Mouse (Mus musculus): ENCODE data around the gene Gm17509.

DNA sequence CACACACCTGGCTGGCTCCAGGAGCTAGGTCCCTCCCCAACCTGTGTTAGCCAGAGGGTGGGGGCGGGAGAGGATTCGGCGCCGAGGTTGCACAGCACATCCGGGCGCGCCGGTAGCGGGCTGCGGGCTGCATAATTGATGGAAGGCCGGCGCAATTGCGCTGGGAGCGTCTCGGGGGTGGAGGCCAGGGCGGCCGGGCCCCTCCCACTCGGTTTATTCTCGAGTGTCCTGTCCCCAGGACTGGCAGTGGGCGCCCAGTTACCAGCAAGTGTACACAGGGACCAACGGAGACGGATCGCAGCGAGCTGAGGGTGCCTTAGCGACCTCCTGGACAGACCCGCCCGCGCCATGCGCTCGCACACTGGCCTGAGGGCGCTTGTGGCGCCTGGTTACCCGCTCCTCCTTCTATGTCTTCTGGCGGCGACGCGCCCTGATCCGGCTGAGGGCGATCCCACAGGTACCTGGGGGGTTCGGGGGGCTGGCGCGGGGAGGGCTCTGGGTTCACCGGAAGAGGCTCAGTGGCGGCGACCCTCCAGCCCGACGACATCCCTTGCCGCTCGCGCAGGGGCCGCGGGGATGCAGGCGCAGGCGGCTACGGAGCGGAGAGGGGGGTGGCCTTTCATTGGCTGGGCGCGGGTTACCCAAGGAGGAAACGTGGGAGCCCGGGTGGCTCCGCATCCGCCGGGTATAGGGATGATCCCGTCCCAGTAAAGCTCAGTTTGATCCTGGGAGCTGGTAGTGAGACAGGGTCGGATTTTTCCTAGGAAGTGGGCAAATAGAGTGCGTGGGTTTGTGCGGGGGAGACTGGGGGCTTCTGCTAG lies at the start of gene Gm17509:
- no peak for TF ChIP-seq CEBPB (IDR thresholded peaks at IDR 0.05; ENCODE audit: insufficient read depth, poor library complexity, severe bottlenecking)
- TF ChIP-seq E2F4 (IDR thresholded peaks at IDR 0.05; ENCODE audit: insufficient read depth) = no peak

Data from myocyte (in vitro differentiated cells).